In genomic region chr12:76552321-76552720, GRCm38 (mm10) we compare ENCODE assay signal across 10 mouse cellular contexts. TPM values are rescaled to one million over a fixed set of nuclear protein-coding genes. Genes with fewer than 3 reads are reported as not detected.
DNase-seq lines count a peak whose midpoint lies in the region; ATAC-seq and TF ChIP-seq lines count a peak whose summit lies in the region.
"Had no signal": no experiment of that assay in that cellular context is flagged by ENCODE, and none has a peak within 500 bp of the region (broad histone marks: within the 10 kb centered on the region; RNA-seq: fewer than 3 reads in every experiment).

No protein-coding gene starts in this region.

- peak overlapping the region; percentile 72 for H3K27ac ChIP-seq in gastrocnemius, adult 2 months
- H3K27ac ChIP-seq in bone marrow, adult 2 months (ENCODE audit: control insufficient read depth, insufficient read depth, low read depth, low read length, poor library complexity), result peak overlapping the region; percentile 23
- H3K27ac ChIP-seq in intestine, embryonic 16.5 days (ENCODE audit: low read length), result peak overlapping the region; percentile 92
- H3K27ac ChIP-seq: embryonic facial prominence, embryonic 12.5 days had no signal

- no peaks in the 10 kb centered on the region for H3K36me3 ChIP-seq in intestine, embryonic 16.5 days (ENCODE audit: control insufficient read depth, insufficient read depth, low read length)
- H3K36me3 ChIP-seq: embryonic facial prominence, embryonic 12.5 days had no signal

- 0 out of 2 replicates have a peak overlapping the region, but pooled peaks have one; percentile 9 for H3K4me2 ChIP-seq in intestine, embryonic 16.5 days (ENCODE audit: low read depth, low read length)
- H3K4me2 ChIP-seq: embryonic facial prominence, embryonic 12.5 days had no signal

- DNase-seq in gastrocnemius, adult 2 months, result no peak
- DNase-seq in gastrocnemius, postnatal 4 days (ENCODE audit: low spot score in 2 of 2), result no peak
- peak; percentile 40 to 71 for DNase-seq in monocyte, adult 2 months (ENCODE audit: low read depth in 1 of 2, low spot score in 2 of 2)
- DNase-seq in retina, embryonic 14.5 days (ENCODE audit: low spot score), result no peak
- DNase-seq in thymus, postnatal 36 days, result no peak
- DNase-seq in left cerebral cortex, adult 11 months (ENCODE audit: low spot score), result no peak

- H3K9ac ChIP-seq in intestine, embryonic 16.5 days (ENCODE audit: low read depth, low read length), result no peak overlapping the region
- H3K9ac ChIP-seq: embryonic facial prominence, embryonic 12.5 days had no signal

- TF ChIP-seq CTCF in gastrocnemius, adult 2 months (IDR thresholded peaks at IDR 0.05), result no peak
- TF ChIP-seq CTCF in bone marrow, adult 2 months (IDR thresholded peaks at IDR 0.05; ENCODE audit: control insufficient read depth, insufficient read depth, low read length), result no peak

- no peak overlapping the region for H3K4me3 ChIP-seq in gastrocnemius, adult 2 months
- H3K4me3 ChIP-seq in bone marrow, adult 2 months (replicated peaks; ENCODE audit: control insufficient read depth, low read depth, low read length), result no peak overlapping the region
- no peak overlapping the region for H3K4me3 ChIP-seq in intestine, embryonic 16.5 days (ENCODE audit: low read length)
- H3K4me3 ChIP-seq: embryonic facial prominence, embryonic 12.5 days; megakaryocyte, embryonic 14.5 days had no signal

- H3K27me3 ChIP-seq in intestine, embryonic 16.5 days (replicated peaks; ENCODE audit: control insufficient read depth, insufficient read depth, low read length), result no peaks in the 10 kb centered on the region

- H3K9me3 ChIP-seq in intestine, embryonic 16.5 days (ENCODE audit: control insufficient read depth, low read length), result no peaks in the 10 kb centered on the region
- H3K9me3 ChIP-seq: embryonic facial prominence, embryonic 12.5 days had no signal

- no peak for TF ChIP-seq POLR2A in bone marrow, adult 2 months (IDR thresholded peaks at IDR 0.05; ENCODE audit: borderline replicate concordance, control insufficient read depth, low read depth, low read length)

- peak; percentile 88 for ATAC-seq in intestine, embryonic 16.5 days

- peaks cover 3% of the 10 kb centered on the region; the same call in 1 of the 2 replicates for H3K4me1 ChIP-seq in bone marrow, adult 2 months (ENCODE audit: control insufficient read depth, insufficient read depth, low read length)
- peaks cover 79% of the 10 kb centered on the region for H3K4me1 ChIP-seq in intestine, embryonic 16.5 days (ENCODE audit: control insufficient read depth, insufficient read depth, low read length)

- intact Hi-C loops in gastrocnemius, adult 2 months (cut with DNase I), result no loop called here

- 26% methylated on average over 8 of the region's 8 CpGs for WGBS in bone marrow, adult 2 months
- WGBS in intestine, embryonic 16.5 days, result 18% methylated on average over 8 of the region's 8 CpGs

RNA-seq across cellular contexts. Expression of gene Plekhg3, which starts 21.6 kb away (rescaled TPM):
- total RNA-seq in gastrocnemius, adult 2 months (2021), result 1 to 10 TPM; 5.3 to 6.1 TPM
- 10 to 100 TPM; 23.2 to 27.6 TPM for total RNA-seq in gastrocnemius, postnatal 4 days (2021)
- polyA plus RNA-seq in bone marrow, adult 2 months (2011; ENCODE audit: insufficient read depth, insufficient read length, low replicate concordance, missing spikeins), result 9.6 and 24.0 TPM in 2 replicates
- polyA plus RNA-seq in intestine, embryonic 16.5 days (2015; fragmentation: Nextera tagmentation; extraction: Ambion mirVana), result 8.8 and 9.3 TPM in 2 replicates

Comparison
In these comparisons a context has a peak if more than half of its experiments do, and no peak if none do; other contexts are left out.
1. DNase-seq: peak in monocyte, adult 2 months (2 of 2); none in gastrocnemius, adult 2 months (single experiment), gastrocnemius, postnatal 4 days (0 of 2), retina, embryonic 14.5 days (single experiment), thymus, postnatal 36 days (0 of 2) and left cerebral cortex, adult 11 months (single experiment).
2. H3K27ac ChIP-seq: peak in every context shown above with its lines; median percentile 92 in intestine, embryonic 16.5 days; 72 in gastrocnemius, adult 2 months; 23 in bone marrow, adult 2 months.